Mouse (Mus musculus) adrenal gland, postnatal 25 days (tissue): ENCODE measurements around the gene AA986860. TPM values are rescaled to one million over a fixed set of nuclear protein-coding genes. Genes with fewer than 3 reads are reported as not detected.

Source experiments
- DNase-seq: peaks from one replicate; pipeline ENCODE4 v3.0.0; 2021; ENCODE audit warnings: mixed read lengths
- long read RNA-seq: library from polyadenylated mRNA; stranded (forward); transcript quantifications from one replicate; pipeline ENCODE4 v2.0.0, GENCODE M21; 2021
- total RNA-seq: library from RNA; stranded (reverse); gene quantifications from 2 replicates; pipeline ENCODE4 v1.2.3, GENCODE M21; 2021

AA986860 gene
- 2.5 and 3.4 TPM in 2 replicates for total RNA-seq
- long read RNA-seq, partial matches to known transcripts, result 0 of 2 reads
- long read RNA-seq, other reads (novel, unspliced or antisense), result 2 of 2 reads

DNA sequence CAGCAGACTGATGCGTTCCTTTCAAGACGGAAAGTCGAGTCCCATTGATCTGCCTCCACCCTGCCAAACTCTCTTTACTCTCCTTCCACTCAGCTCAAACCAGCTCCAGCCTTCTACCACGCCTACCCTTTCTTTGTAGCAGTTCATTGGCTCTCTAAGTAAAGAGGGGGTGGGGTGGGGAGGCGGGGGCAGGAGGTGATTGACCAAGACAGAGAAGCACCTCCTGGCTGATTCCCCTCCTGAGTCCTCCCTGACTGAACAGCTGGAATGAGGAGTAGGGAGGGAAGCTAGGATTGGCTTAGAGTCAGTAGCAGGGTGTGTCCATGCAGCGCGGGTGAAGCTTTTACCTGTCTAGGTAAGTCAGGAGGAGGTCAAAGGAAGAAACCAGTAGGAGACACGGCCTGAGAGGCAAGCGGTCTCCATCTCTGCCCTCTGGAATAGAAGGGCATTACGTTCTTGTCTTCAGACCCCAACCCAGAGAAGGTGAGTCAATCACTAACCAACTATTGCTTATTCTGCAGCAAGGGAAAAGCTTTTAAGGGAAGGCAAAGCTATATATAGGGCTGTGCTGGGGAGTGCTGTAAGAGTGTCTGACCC, at the start of gene AA986860:
Gene AA986860, plus strand, starts transcription at position 236 of the 597 bp plus-strand sequence.
- peak; percentile 31 for DNase-seq

DNA sequence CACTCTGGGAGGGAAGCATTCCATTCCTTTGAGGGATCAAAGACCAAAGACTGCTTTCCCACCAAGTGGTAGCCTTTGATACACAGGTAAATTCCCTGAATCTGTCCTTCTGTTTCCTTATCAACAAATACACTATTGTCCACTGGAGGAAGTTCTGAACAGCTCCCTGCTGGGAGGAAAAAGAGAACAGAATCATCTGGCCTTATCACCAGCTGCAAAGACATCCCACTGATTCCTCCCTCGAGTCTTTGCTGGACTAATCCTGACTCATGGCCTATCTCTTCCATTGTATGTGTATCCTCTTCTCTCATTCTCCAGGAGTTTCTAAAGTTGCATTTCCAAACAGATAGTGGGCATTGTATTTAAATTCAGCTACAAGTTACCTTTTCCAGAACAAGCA, 47.9 kb upstream of the AA986860 start:
- DNase-seq, result no peak

- DNase-seq, result no peak
Observed at GRCm38 (mm10) chr1:130698601-130699000, 33.2 kb upstream of the AA986860 start.

DNA sequence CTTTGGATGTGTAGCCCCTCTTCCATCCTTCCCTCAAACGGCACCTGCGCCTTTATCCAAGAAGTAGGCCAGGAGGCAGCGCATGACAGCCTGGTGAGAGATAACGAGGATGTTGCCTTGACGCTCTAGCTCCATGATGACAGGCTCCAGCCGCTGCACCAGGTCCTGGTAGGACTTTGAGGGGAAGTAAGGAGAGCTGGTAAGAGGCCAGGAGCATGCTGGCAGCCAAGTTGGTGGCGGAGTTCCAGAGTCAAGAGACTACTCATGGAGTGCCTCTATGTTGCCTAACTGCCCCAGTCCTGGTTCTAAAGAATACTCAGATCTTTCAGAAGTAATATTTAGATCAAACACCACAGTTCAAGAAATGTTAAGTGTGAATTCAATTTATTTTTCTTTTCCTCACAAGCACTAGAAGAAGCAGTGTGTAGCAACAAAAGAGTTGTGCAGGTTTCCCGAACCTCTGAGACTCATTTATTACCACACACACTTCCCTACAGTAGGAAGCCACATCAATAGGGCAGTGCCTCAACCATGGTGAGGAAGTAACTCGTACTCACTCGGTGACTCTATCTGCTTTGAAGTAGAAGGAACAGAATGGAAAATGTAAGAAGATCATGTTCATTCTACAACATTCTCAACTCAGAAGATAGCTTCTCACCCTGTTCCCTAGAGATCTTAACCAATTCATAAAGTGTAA, 31.7 kb upstream of the AA986860 start:
- peak; percentile 34 for DNase-seq

DNA sequence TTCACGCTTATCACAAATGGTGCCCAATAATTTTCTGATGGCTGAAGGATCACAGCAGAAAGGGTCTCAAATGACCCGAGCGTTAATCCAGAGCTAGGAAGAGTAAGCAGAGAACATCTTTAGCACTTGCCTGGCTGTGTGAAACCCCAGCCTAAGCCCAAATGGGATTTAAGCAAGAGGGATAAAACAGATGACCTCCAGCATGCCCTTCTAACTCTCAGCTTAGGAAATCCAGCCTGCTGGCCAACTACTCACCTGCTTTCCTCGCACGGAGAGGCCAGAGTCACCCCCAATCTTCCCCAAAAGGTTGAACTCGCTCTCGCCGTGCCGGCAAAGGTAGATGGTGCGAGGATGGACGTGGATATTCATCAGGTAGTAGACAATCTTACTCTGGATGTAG, 29.8 kb upstream of the AA986860 start:
- DNase-seq, result no peak

- DNase-seq, result no peak
Observed at GRCm38 (mm10) chr1:130703613-130704012, 28.2 kb upstream of the AA986860 start.

DNA sequence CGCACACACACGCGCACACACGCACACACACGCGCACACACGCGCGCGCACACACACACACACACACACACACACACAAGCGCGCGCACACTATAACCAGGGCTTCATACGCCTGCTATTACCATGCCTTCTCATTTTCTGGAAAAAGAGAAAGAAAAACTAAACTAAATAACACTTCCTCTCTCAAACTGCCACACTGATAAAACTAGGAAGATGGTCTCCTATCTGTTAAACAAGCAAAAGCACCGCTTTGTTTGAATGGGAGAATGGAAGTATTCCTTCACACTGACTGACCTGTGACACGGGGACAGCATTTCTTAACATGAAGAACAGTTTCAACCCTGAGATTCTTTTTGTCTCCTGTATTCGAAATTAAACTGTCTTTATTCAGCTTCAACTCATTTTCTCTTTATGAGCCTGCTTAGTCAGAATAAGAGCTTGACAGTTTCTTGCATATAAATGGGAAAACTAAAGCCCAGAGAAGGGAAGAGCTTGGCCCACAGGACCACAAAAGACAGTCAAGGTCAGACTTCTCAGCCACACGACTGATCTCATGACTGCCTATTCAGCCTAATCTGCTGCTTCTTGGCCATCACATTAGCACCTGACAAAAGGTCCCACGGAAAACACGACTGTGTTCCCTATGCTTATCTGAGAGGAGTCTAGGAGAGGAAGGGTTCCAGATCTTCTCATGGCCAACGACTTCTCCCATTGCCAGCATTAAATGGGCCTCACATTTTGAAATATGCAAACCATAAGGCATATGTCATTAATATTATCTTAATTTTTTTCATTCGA, 21.3 kb upstream of the AA986860 start:
- no peak for DNase-seq

DNA sequence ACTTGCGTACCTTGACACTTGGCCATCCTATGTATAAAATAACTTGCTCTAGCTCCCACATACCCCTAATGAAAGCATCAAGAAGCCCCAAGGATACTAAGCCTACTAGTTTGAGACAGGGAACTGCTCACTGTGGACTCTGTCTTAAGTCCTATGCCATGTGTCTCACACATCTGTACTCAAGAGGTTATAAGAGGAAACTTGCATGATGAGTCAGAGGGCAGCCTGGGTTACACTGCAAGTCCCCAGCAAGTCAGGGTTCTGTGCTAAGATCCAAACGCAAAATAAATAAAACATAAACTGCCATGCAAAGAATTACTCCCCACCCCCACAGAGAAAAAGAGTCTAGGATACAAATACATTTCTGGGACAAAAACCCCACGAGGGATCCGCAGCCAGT, 17.7 kb upstream of the AA986860 start:
- DNase-seq, result no peak

DNA sequence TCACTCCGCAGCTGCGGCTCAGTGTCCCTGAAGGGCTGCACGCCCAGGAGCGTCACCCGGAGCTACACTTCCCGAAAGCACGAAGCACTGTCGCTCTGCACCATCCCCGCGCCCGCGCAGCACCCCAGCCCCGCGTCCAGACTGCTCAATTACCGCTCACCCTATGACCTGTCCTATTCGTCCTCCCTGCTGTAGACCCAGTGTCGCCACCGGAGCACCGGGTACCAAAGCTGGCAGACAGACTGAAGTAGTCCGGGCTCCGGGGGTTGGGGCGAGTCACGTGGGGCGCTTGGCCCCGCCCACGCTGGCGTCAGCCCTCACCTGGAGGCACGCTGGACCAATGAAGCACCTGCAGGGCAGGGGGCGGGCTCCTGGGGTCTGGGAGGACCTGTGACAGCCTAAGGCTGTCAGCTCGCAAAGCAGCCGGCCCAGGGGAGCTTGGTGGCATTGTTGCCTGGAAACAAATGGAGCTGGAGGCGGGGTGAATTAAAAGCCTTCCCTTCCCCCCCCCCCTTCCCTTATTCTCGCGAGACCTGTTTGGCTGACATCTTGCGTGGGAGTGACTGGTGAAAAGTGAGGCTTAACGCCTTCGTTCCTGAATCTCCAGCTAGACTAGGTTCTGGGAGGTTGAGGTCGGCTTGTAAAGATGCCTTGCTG, 16.1 kb upstream of the AA986860 start, which contains the start of gene Gm29427:
Gene Gm29427, minus strand, starts transcription at position 239 of the 657 bp plus-strand sequence.
- DNase-seq, result peak; percentile 89

DNA sequence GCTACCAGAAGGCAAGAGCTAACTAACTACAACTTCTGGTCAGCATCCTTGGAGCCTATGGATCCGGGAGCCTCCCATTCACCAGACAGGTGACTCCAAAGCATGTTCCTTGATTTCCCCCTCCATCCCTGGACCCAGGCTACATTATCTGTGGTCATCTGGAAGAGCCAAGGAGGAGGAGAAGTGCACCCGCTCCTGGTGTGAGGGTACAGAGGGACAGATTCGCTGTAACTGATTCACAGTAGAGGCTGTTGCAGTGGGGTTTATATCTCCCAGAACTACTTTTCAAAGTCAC, 15.6 kb upstream of the AA986860 start:
- DNase-seq, result no peak

- DNase-seq, result peak; percentile 60
Observed at GRCm38 (mm10) chr1:130716513-130717290, 15.1 kb upstream of the AA986860 start.

- DNase-seq, result peak; percentile 93
Observed at GRCm38 (mm10) chr1:130717291-130717871, 14.4 kb upstream of the AA986860 start, which contains the start of gene Yod1. Gene Yod1, plus strand, starts transcription at chr1:130717327.

DNA sequence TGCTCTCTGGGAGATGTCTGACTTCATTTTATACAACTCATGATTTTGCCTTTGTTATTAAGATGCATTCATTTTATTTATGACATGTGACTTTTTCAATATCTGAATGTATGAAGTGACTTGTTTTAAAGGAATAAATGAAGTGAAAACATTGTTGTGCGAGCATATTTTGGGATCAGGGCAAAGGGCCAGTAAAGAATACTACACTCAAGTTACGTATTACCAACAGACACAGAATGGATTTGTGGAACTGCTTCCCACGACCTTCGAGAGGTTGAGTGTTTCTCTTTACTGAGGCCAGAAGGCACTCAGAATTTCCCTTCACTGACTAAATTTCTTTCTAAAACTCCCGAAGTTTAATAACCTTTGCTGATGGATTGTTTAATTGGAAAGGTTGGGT, 7.6 kb upstream of the AA986860 start:
- DNase-seq, result no peak

DNA sequence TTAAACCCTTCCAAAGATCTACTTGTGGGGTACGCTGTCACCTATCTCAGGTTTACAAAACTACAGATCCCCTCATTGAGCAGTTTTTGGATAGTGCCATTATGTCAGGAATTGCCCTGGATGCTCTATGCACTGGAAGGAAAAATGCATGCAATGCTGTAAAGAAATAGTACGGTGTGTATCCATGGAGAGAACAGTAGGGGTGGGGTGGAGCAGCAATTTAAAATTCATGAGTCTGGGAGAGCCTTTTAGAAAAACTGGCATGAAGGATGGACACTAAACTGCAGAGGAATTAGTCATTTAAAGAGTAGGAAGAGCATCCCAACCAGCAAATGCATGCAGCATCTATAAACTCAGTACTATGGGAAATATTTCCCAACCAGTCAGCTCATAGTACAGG, 5.4 kb upstream of the AA986860 start:
- no peak for DNase-seq

- no peak for DNase-seq
Observed at GRCm38 (mm10) chr1:130728070-130728469, 3.7 kb upstream of the AA986860 start.

DNA sequence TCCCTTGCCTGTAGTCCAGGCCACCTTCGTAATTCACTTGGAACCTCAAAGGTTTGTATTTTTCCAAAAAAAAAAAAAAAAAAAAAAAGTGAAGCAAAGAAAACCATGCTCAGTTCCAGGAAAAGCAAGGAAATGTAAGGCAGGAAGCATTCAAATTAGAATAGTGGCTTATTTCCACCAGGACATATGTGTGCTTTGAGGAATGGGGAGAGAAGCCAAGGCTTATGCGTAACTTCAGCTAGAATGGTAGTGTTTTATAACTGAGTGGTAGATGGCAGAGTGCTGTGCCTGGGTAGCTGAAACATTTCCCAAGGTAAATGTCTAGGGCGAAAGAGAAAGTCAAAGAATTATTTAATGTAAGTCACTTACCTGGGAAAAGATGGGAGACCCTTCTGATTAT, 3.1 kb upstream of the AA986860 start:
- no peak for DNase-seq

- DNase-seq, result no peak
Observed at GRCm38 (mm10) chr1:130729153-130729552, 2.6 kb upstream of the AA986860 start, which contains the start of gene Pfkfb2. Gene Pfkfb2, minus strand, starts transcription at chr1:130729253.

GRCm38 (mm10) chr1:130732706-130733658, 1.2 kb downstream of the AA986860 start:
- no peak for DNase-seq

DNA sequence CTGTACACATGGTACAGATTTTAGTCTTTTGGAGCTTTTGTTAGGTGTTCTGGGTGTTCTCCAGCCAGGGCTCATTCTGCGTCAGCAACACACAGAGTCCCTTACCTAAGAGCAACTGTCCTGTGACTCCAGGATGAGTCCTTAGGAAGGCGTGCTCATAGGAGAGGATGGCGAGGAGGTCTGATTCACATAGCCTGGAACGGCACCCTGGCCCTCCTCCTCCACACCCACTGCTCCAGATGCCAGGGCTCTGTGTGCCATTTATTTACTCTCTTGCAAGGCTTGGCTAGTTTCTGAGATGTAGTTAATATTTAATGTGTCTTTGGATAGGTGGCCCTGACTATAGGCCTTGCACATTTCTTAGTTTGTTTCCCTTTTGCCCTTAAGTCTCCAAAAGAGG, 1.9 kb downstream of the AA986860 start:
- DNase-seq, result no peak

DNA sequence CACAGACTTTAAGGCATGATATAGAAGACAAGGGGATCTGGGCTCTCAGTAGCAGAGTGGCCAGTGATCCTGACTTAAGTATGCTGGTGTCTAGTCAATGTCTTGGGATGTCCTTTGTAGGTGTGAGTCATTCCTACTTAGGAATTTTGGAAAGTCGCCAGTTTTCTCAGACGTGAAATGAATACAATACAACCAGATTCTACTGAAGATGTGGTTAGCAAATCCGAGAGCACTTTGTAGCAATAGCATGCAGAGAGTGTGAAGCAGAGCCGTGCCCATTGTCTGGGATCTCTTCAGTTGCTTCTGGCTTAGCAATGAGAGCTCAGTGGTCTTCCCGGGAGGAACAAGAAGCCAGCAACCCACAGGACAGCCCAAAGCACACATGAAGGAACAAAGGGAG, 2.7 kb downstream of the AA986860 start:
- no peak for DNase-seq
